Mouse (Mus musculus) telencephalon, adult 2 months (tissue): ENCODE measurements at regions not wholly inside any gene's neighbourhood (a gene's known extent, or its start where the extent isn't known, plus 50 kb on each side); places are given as distances from the start of the nearest gene placed in this dataset.

Experiments used
- DNase-seq: peaks from one replicate; pipeline ENCODE4 v3.0.0-alpha.2; 2011; ENCODE audit warnings: low read depth, low spot score

DNA sequence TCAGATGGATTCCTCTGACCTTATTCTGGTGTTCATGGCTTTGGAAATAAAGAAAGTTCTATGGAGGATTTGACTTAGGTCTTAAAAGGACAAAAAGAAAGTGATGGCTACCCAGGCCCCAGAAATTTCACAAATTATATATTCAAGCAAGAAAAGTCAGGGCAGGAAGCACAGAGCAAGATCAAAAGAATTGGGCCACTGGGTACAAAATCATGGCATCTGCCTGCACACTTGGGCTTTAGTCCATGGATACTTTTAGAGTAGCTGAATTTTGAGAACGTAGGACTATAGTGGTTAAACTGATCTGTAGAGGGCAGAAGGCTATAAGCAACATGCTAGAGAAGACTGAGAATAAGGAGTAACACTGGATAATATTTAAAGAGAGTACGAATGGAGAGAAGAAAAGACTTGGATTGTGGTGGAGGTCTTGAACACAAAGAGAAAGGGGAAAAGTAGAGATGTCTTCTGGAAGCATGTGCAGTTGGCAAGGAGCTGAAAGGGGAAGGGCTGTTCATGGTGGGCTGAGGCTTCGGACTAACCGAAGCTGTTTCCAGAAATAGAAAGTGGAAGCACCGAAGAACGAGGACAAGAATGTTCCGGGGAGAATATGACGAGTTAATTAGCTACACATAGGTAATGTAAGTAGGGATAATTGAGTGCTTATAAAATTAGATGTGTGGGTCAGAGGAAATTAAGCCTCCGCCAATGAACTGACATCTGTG lies 168.2 kb upstream of the Itga4 start:
- no peak for DNase-seq

DNA sequence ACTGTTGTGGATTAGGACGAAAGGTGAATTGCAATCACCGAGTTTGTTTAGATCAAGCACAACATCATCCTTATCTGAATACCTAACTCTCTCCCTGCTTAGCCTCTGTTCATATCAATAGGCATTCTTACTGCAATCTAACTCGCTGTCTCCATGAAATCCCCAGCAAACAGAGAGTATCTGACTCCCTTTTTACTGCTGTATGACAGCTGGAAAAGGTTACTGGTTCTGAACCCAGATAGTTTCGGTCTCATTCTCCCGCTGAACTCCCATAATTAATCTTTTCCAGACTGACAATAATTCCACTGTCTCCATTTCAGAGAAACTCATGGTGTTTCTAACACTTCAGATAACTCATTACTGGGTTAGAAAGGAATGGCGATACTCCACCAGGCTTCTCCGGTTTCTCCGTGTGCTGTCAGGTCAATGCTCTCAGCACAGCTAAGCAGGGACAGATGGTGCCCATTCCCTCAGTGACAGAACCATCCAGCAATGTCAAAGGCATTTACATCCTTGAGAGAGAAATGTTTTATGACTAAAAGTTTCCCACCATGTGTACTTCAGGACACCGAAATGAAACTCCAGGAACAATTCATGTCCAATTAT lies 167.5 kb upstream of the Itga4 start:
- DNase-seq = no peak

DNA sequence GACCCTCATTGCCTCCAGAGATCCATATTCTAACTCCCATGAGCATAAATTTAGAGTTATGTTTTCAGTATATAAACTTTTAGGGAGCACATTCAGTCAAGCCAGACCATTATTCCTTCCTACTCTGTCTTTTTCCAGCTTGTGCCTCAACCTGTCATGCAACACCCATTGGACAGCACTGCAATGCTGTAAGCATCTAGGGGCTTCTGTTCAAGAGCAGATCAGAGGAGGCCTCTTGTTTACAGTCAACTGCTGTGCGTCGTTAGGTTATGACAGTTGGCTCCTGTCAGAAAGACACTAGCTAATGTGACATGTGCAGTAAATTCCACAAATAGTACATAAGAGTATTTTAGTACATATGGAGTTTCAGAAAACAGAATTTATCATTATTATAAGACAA lies 165.0 kb upstream of the Itga4 start:
- DNase-seq = no peak

DNA sequence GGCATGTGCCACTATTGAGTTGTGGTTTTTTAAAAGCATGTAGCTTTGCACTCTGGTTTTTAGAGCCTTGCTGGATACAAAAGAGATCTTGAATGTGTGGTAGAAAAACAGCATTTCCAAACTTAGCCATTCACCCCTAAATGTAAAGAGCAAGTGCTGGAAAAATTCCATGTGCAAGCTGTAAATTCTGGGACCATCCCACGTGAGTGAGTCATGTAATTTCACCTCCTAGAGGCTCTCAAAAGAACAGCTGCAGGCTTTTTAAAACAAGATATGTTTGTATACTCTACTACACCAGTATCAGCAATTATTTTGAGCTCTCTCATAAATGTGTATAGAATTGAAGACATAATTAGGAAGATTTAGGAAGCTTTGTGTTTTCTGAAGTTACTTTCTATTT lies 160.9 kb upstream of the Itga4 start:
- peak; percentile 77 for DNase-seq

DNA sequence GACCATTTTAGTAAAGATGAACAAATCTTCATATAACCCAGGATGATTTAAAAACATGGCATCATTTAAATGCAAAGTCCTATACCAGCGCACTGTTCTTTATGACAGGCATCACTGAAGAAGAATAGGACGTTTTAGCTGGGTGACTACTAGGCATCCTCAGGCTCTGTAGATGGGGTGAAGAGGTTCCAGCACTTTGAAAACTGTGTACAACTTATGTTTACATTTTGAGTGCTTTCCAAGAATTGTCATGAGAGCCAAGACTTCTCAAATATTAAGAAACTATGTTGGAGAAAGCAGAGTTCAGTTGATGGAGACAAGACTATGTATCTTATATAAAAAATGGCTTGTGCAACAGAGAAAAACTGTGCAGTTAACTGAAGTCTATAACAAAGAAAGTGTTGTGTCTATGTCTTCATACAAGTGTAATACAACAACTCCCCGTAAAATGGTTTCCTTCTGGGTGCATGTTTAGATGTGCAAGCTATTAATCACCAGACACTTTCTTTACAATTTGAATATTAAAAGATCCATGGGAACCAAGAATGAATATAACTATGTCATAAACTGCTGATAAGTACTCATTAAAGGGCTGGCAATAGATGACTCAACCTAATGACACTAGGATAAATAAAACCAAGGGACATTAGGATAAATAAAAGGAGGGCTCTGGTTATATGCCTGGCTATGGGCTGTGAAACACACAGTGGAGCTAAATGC lies 158.5 kb upstream of the Itga4 start:
- DNase-seq = no peak

DNA sequence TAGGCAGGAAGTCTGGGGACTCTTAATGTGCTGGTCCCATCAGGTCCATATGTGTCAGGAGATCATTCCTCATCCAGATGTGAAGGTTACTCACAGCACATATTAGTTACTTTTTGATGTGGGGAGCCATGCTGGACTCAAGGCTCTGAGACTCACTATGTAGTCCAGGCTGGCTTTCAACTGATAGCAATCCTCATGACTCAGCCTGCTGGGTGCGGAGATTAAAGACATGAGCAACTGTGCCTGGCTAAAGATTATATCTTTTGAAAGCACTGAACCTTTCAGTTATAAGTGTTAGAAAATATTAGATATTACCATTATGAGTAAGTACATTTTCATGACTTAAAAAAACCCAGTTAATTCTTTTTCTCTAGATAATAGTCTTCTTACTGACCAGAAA lies 155.6 kb upstream of the Itga4 start:
- DNase-seq = no peak

DNA sequence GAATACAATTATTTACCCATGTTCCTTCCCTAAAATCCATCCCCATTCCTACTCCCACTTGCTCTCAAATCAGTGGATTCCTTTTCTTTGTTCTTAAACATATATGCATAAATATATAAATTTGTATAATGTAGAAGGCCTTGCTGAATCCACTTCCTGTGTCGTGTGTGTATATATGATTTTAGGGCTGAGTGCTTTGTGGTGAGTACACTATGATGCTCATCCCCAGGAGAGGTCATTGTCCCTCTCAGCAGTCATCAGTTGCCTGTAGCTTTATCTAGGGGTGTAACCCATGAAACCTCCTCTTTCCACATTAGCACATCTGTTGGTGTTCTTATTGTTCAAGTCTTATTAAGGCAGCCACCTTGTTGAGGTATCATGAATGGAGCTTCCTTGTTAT lies 143.6 kb upstream of the Itga4 start:
- DNase-seq = no peak

DNA sequence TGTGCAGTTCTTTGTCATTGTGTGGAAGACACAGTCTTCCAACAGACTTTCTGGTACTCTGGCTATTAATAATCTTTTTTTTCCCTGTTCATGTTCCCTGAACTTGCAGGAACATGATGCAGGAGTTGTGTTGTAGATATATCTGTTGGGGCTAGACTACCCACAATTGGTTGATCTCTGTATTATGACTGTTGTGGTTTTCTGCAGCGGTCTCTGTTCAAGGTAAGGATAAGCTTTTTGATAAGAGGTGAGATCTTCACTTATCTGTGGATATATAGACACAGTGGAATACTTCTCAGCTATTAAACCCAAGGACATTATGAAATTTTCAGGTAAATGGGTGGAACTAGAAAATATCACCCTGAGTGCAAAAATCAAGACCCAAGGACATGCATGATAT lies 143.2 kb upstream of the Itga4 start:
- DNase-seq = no peak

DNA sequence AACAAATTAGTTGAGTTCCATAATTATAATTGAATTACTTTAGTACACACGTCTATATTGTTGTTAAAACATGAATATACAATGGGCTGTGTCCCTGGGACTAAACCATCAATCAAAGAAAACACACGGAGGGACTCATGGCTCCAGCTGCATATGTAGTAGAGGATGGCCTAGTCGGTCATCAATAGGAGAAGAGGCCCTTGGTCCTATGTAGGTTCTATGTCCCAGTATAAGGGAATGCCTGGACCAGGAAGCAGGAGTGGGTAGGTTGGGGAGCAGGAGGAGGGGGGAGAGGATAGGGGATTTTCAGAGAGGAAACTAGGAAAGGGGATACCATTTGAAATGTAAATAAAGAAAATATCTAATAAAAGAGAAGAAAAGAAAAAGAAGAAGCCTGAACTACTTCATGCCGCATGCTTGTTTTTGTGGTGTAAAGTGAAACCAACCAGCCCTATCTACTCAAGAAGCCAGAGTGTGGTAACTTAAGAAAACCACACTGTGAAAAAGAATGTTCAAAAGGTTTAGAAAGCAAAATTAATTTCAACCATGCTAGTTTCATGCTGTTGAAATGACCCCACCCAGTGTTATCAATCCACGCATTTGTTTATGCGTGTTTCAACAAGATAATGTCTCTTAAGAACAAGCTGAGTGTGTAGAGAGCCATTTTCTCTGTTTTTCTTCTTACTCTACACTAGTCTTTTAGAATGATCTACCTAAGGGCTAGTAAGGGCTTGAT lies 134.4 kb upstream of the Itga4 start:
- DNase-seq = no peak

DNA sequence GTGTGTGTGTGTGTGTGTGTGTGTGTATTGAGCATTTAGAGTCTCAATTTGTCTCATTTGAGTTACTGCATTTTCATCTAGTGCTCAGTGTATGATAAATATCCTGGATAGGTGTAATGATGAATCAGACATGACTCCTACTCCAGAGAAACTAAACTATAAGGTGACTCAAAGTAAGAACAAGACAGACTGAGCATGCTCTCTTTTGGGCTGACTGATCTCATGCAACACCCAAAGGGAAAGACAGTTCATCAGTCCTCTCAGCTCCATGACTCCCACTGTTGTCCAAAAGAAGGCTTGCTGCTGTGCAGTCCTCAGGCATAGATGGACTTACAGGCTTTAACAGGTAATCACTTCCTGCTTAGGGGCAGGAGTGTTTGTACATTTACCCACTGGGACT lies 132.7 kb upstream of the Itga4 start:
- no peak for DNase-seq

DNA sequence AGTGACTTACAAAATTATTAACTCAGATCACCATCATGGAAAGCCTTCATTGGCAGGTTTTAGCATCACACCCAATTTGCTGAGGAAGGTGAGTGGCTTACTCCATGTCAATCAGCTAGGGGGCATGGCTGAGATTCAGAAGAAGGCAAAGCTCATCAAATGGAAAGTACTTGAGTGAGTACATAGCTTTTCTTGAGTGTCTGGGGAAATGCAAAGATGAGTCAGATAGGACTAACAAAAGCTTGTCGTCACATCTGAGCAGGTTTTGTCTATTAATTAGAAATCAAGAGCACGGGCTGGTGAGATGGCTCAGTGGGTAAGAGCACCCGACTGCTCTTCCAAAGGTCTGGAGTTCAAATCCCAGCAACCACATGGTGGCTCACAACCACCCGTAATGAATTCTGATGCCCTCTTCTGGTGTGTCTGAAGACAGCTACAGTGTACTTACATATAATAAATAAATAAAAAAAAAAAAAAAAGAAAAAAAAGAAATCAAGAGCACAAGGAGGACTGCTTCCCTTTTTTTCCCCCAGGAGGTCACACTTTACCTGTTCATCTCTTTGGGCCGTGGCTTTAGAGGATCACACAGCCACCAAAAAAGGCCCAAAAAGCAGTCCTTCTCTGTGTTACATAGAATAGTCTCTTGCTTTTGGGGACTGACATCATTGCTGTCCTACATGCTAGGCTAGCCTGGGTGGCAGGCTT lies 130.8 kb upstream of the Itga4 start:
- no peak for DNase-seq

DNA sequence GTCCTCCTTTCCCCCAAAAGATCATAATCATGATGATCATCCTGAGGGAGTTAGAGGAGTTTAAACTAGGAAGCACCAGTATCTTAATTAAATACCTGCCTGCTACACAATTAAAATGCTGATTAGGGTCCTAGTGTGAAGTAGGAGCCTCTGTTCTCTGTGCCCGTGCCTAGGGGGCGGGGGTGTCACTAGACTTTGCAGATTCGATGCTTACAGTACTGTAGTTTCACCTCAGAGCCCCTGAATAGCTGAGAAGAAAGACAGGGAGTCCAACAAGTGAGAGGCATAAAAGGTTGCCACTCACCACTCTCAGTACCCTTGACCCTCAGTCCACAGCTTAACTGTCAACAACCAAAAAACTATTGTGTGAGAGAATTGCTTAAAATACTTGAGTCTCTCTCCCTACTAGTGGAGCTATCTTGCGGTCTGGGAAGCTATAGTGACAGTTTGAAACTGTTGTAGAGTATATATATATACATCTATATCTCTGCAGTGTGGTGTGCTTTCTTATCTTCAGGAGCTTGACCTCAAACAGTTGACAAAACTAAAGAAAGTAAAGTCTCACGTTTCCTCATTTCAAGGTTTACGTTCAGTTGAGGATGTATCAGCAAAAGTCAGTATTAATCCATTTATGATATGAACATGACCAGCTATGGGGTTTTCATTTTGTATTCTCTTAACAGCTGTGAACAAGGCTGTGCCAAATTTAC lies 128.9 kb upstream of the Itga4 start:
- DNase-seq = no peak

DNA sequence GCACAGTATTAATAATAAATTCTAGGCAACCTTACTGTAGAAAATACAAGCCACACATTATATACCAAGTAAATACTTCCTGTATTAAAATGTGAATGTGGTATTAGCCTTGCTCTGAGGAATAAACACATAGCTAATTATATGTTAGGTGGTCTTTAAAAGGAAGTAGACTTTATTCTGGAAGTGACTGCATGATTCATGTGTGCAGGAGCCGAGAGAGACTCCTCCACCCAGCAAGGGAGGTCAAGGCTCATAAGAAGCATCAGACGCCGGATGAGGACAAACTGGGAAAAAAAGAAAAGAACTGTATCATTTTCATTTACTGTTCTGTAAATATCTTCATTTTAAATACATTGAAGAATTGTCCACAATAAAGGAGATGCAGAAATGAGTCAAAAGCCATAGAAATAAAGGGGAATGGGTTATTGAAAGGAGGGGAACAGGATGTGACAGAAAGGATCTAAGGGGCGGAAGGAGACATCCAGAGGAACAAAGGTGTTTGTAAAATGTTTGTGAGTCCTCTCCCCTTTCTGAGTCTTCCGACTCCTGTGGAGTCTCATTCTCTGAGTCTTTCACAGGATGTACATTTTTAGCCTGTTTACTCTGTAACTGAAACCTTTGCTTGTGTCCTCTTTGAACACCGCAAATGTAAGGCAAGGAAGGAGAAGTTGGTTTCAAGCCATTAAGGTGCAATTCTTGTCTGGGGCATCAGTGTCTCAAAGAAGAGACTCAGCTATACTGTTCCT lies 128.1 kb upstream of the Itga4 start:
- no peak for DNase-seq

DNA sequence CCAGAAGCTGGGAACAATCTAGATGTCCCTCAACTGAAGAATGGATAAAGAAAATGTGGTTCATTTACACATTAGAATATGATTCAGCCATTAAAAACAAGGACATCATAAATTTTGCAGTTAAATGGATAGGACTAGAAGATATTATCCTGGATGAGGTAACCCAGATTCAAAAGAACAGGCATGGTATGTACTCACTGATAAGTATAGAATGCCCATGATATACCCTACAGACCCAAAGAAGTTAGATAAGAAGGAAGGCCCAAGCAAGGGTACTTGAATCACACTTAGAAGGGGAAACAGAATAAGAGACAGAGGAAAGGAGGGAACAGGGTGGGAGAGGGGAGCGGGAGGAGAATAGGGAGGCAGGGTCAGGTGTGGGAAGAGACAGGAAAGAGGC lies 127.4 kb upstream of the Itga4 start:
- DNase-seq = no peak

DNA sequence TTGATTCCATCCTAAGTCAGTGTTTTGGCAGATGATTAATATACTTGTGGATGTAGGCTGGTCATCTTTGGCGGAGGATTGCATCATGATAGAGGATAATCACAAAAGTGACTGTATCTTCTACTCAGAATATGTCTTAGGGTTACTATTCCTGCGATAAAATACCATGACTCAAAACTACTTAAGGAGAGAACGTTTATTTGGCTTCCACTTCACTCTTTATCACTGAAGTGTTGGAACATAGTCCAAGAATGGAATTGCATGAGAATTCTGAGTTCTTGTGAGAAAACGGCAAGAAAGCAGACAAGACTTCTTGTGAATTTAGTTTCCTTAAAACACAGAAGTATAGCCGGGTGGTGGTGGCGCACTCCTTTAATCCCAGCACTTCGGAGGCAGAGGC lies 124.6 kb upstream of the Itga4 start:
- no peak for DNase-seq

DNA sequence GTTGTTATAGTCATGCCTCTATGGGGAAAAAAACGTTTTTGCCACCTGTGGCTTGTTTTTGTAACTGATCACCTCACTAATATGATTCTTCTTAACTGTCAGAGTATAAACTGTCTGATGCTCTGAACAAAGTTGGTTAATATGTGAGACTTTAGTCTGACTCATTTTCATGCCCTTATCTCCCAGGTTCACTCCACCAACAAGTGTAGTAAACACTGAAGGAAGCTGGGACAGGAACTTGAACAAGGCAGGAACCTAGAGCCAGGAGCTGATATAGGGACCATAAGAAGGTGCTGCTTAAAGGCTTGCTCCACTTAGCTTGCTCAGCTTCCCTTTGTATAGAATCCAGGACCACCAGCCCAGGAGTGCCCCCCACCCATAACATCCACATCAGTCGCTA lies 124.0 kb upstream of the Itga4 start:
- no peak for DNase-seq

DNA sequence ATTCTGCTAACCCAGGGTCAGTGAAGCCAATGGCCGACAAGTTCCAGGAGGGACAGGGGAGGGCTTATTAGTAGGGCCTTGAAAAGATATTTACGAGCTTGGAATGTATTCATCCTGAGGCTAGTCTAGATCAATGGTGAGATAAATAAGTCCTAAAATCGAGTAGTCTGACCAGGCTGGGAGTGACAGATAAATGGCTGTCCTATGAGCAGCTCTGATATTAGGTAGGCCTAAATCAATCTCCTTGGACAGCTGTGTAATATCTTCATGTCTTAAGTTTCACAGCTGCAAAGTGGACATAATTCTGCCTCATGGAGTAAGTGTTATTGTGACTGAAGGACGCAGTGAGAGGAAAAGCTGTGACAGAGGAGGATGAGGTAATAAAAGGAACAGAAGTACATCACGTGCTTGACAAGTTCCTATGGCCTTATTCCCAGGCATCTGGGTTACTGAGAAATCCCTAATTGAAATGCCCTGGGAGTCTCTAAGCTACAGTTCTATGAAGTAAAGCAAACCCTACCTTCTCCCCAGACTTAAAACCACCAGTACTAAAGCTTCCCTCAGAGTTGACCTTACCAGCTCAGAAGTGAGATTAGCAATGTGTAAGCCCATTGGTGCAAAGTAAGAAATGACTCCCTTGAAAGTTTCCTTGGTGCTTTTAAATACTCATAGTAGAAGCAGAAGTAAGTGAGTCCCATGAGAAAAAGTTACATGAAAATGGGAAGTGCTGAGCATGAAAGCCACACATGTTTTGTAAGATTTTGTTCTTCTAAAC lies 123.3 kb upstream of the Itga4 start:
- DNase-seq = no peak

DNA sequence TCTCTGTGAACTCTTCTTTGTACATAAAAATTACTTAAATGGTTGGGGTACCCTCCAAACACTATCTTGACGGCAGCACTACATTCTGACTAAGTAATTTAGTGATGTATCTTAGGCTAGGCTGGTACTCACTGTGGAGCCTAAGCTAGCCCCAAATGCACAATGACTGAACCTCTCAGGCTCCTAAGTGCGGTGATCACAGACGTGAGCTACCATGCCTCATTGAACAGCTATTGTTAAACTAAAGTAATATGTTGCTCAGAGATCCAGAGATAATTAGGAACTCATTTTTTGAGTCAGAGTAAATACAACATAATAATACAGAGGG lies 122.7 kb upstream of the Itga4 start:
- DNase-seq = no peak

DNA sequence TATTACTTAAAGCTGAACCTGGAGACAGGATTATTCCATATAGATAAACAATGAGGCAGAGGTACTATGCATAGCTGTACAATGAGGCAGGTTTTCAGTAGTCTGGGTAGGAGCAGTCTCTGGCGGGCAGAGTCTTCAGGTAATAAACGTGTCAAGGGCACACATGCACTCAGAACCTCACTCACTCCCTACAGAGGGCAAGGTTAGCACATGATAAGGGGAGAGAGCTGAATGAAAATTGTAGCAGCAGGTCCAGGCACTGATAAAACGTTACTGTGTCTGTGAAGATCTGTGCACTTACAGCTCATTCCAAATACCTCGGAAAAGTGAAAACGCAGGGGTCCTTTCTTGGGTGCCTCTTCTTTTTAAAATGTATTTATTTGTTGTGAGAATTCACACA lies 120.9 kb upstream of the Itga4 start:
- no peak for DNase-seq

DNA sequence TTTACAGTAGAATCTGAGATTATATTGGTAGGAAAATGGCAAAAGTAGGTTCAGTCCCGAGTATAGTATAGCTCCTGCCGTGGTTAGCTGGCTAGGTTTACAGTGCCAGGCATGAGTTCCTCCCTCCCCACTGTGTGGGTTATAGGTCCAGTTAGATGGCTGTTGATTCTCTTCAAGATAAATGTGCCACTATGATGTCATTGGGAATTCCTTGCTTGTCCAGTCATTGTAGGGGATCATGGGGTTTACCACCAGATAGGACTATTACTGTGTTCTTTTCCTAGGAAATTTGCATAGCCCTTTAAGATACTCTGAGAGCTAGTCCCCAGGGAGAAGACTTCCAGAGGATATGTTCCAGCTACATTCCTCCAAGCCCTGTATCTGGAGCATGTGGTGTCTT lies 119.2 kb upstream of the Itga4 start:
- DNase-seq = no peak
